Comparison of ENCODE assay signal across 8 mouse cellular contexts in genomic region chr11:70232546-70232945, GRCm38 (mm10). TPM values are rescaled to one million over a fixed set of nuclear protein-coding genes. Genes with fewer than 3 reads are reported as not detected.
DNase-seq lines count a peak whose midpoint lies in the region; ATAC-seq and TF ChIP-seq lines count a peak whose summit lies in the region.

No protein-coding gene starts in this region.

- H3K4me3 ChIP-seq in liver, adult 2 months (ENCODE audit: insufficient read depth, low read depth, low read length), result peak overlapping the region; percentile 67
- peak overlapping the region; percentile 31 for H3K4me3 ChIP-seq in forebrain, embryonic 13.5 days
- H3K4me3 ChIP-seq in hindbrain, postnatal 0 days (ENCODE audit: low read length), result peak overlapping the region; percentile 42
- peak overlapping the region; percentile 37 for H3K4me3 ChIP-seq in lung, postnatal 0 days (ENCODE audit: low read depth, low read length)

- H3K79me2 ChIP-seq in liver, adult 2 months (ENCODE audit: control insufficient read depth, insufficient read depth, low read length), result no peaks in the 10 kb centered on the region

- peak overlapping the region; percentile 50 for H3K27ac ChIP-seq in liver, adult 2 months (replicated peaks; ENCODE audit: insufficient read depth, low read depth, low read length)
- H3K27ac ChIP-seq in forebrain, embryonic 13.5 days, result no peak overlapping the region
- no peak overlapping the region for H3K27ac ChIP-seq in hindbrain, postnatal 0 days
- peak overlapping the region; percentile 79 for H3K27ac ChIP-seq in lung, postnatal 0 days (ENCODE audit: low read length)

- no peak for TF ChIP-seq EP300 in lung, postnatal 0 days (IDR thresholded peaks at IDR 0.05)

- no peak for DNase-seq in liver, adult 2 months (ENCODE audit: extremely low read depth, low read depth, low spot score)
- no peak for DNase-seq in liver
- peak; percentile 27 to 62 for DNase-seq in adrenal gland, postnatal 36 days
- DNase-seq in hindbrain, postnatal 0 days (ENCODE audit: low spot score), result peak; percentile 68
- DNase-seq in lung, postnatal 0 days (ENCODE audit: low spot score), result peak; percentile 71
- DNase-seq in urinary bladder, postnatal 36 days (ENCODE audit: low spot score in 2 of 2), result no peak

- TF ChIP-seq POLR2A in liver, adult 2 months (IDR thresholded peaks at IDR 0.05; ENCODE audit: extremely low read depth, insufficient read depth, low read length), result no peak

- no peak for ATAC-seq in forebrain, embryonic 13.5 days
- 0 out of 2 replicates have a peak, but pooled peaks have one; percentile 4 for ATAC-seq in hindbrain, postnatal 0 days
- ATAC-seq in lung, postnatal 0 days, result no peak
- ATAC-seq in granulocyte monocyte progenitor cell, adult 5-6 weeks (replicated peaks; ENCODE audit: poor library complexity, severe bottlenecking), result no peak

- no peaks in the 10 kb centered on the region for H3K9me3 ChIP-seq in forebrain, embryonic 13.5 days (replicated peaks)
- no peaks in the 10 kb centered on the region for H3K9me3 ChIP-seq in hindbrain, postnatal 0 days (ENCODE audit: low read length)
- no peaks in the 10 kb centered on the region for H3K9me3 ChIP-seq in lung, postnatal 0 days (ENCODE audit: low read length)

- H3K9ac ChIP-seq in liver, adult 2 months (ENCODE audit: low read depth, low read length), result peak overlapping the region; percentile 69
- peak overlapping the region; percentile 65 for H3K9ac ChIP-seq in forebrain, embryonic 13.5 days
- H3K9ac ChIP-seq in hindbrain, postnatal 0 days (replicated peaks; ENCODE audit: low read length), result peak overlapping the region; percentile 61
- H3K9ac ChIP-seq in lung, postnatal 0 days (replicated peaks; ENCODE audit: low read depth), result peak overlapping the region; percentile 58

- no peaks in the 10 kb centered on the region for H3K27me3 ChIP-seq in liver, adult 2 months (ENCODE audit: control insufficient read depth, insufficient read depth, low read length)
- H3K27me3 ChIP-seq in forebrain, embryonic 13.5 days, result peaks cover 35% of the 10 kb centered on the region
- 0 out of 2 replicates have a peak, but pooled peaks cover 6% of the 10 kb centered on the region for H3K27me3 ChIP-seq in hindbrain, postnatal 0 days (ENCODE audit: insufficient read depth, low read length)
- peaks cover 11% of the 10 kb centered on the region; the same call in 1 of the 2 replicates for H3K27me3 ChIP-seq in lung, postnatal 0 days (replicated peaks; ENCODE audit: insufficient read depth, low read length)

- H3K4me1 ChIP-seq in liver, adult 2 months (ENCODE audit: control insufficient read depth, insufficient read depth, low read length), result peaks cover 4% of the 10 kb centered on the region
- peaks cover 48% of the 10 kb centered on the region for H3K4me1 ChIP-seq in forebrain, embryonic 13.5 days
- H3K4me1 ChIP-seq in hindbrain, postnatal 0 days (ENCODE audit: insufficient read depth, low read length), result peaks cover 10% of the 10 kb centered on the region
- peaks cover 16% of the 10 kb centered on the region for H3K4me1 ChIP-seq in lung, postnatal 0 days (ENCODE audit: insufficient read depth, low read depth, low read length)

- 14% methylated on average over 10 of the region's 10 CpGs for WGBS in liver, adult 2 months
- WGBS in forebrain, embryonic 13.5 days, result 9% methylated on average over 10 of the region's 10 CpGs
- WGBS in hindbrain, postnatal 0 days, result 5% methylated on average over 10 of the region's 10 CpGs
- WGBS in lung, postnatal 0 days, result 11% methylated on average over 9 of the region's 10 CpGs

- no peak for TF ChIP-seq CTCF in liver, adult 2 months (IDR thresholded peaks at IDR 0.05; ENCODE audit: low read depth, low read length)
- TF ChIP-seq CTCF in hindbrain, postnatal 0 days (IDR thresholded peaks at IDR 0.05; ENCODE audit: low read depth), result no peak
- no peak for TF ChIP-seq CTCF in lung, postnatal 0 days (IDR thresholded peaks at IDR 0.05)

- no peaks in the 10 kb centered on the region for H3K36me3 ChIP-seq in liver, adult 2 months (ENCODE audit: control insufficient read depth, insufficient read depth, low read length)
- H3K36me3 ChIP-seq in forebrain, embryonic 13.5 days (ENCODE audit: poor library complexity, severe bottlenecking), result peaks cover 20% of the 10 kb centered on the region
- H3K36me3 ChIP-seq in hindbrain, postnatal 0 days (ENCODE audit: insufficient read depth, low read length), result peaks cover 14% of the 10 kb centered on the region; the same call in 1 of the 2 replicates
- H3K36me3 ChIP-seq in lung, postnatal 0 days (ENCODE audit: insufficient read depth, low read length), result no peaks in the 10 kb centered on the region

- peak overlapping the region; percentile 60 for H3K4me2 ChIP-seq in forebrain, embryonic 13.5 days
- H3K4me2 ChIP-seq in hindbrain, postnatal 0 days (ENCODE audit: low read depth, low read length), result peak overlapping the region; percentile 61
- H3K4me2 ChIP-seq in lung, postnatal 0 days (replicated peaks; ENCODE audit: low read depth, low read length), result peak overlapping the region; percentile 57

RNA-seq across cellular contexts. Expression of gene Bcl6b, which starts 2.9 kb away (rescaled TPM):
- 0.74 and 0.81 TPM in 2 replicates for total RNA-seq in liver, adult 2 months (2014; rRNA removed)
- polyA plus RNA-seq in liver, adult 2 months (2012; rRNA removed), result 0.56 and 1.3 TPM in 2 replicates
- total RNA-seq in adrenal gland, postnatal 36 days (2021), result 10 to 100 TPM; 10.7 to 18.9 TPM
- 4.3 and 4.7 TPM in 2 replicates for polyA plus RNA-seq in forebrain, embryonic 13.5 days (2015; fragmentation: Nextera tagmentation; extraction: Ambion mirVana)
- total RNA-seq in hindbrain, postnatal 0 days (2014; rRNA removed), result 4.9 and 5.0 TPM in 2 replicates
- polyA plus RNA-seq in hindbrain, postnatal 0 days (2015; fragmentation: Nextera tagmentation; extraction: Ambion mirVana), result 2.4 and 2.7 TPM in 2 replicates
- polyA plus RNA-seq in lung, postnatal 0 days (2015; fragmentation: Nextera tagmentation; extraction: Ambion mirVana), result 19.2 and 31.6 TPM in 2 replicates
- total RNA-seq in granulocyte monocyte progenitor cell, adult 5-6 weeks (2014; fragmentation: Nextera tagmentation), result not detected in 2 replicates
- total RNA-seq in granulocyte monocyte progenitor cell, adult 5-6 weeks (2017), result 0.13 TPM in 1 of 2 replicates, not detected in the other

RNA-seq across cellular contexts. Expression of gene 0610010K14Rik, which starts 5.2 kb away (rescaled TPM):
- total RNA-seq in liver, adult 2 months (2014; rRNA removed), result 6.5 and 9.9 TPM in 2 replicates
- polyA plus RNA-seq in liver, adult 2 months (2012; rRNA removed), result 30.6 and 34.0 TPM in 2 replicates
- total RNA-seq in adrenal gland, postnatal 36 days (2021), result 10 to 100 TPM; 38.6 to 61.4 TPM
- polyA plus RNA-seq in forebrain, embryonic 13.5 days (2015; fragmentation: Nextera tagmentation; extraction: Ambion mirVana), result 226 and 229 TPM in 2 replicates
- 61.6 and 96.0 TPM in 2 replicates for total RNA-seq in hindbrain, postnatal 0 days (2014; rRNA removed)
- 172 and 185 TPM in 2 replicates for polyA plus RNA-seq in hindbrain, postnatal 0 days (2015; fragmentation: Nextera tagmentation; extraction: Ambion mirVana)
- 115 and 118 TPM in 2 replicates for polyA plus RNA-seq in lung, postnatal 0 days (2015; fragmentation: Nextera tagmentation; extraction: Ambion mirVana)
- total RNA-seq in granulocyte monocyte progenitor cell, adult 5-6 weeks (2014; fragmentation: Nextera tagmentation), result 78.5 and 112 TPM in 2 replicates
- total RNA-seq in granulocyte monocyte progenitor cell, adult 5-6 weeks (2017), result 36.9 and 44.2 TPM in 2 replicates

RNA-seq across cellular contexts. Expression of gene Gm21988, which starts 7.1 kb away (rescaled TPM):
- total RNA-seq in liver, adult 2 months (2014; rRNA removed), result 0.28 and 1.5 TPM in 2 replicates
- polyA plus RNA-seq in liver, adult 2 months (2012; rRNA removed), result 5.8 and 6.8 TPM in 2 replicates
- 1 to 10 TPM; 4.9 to 7.3 TPM for total RNA-seq in adrenal gland, postnatal 36 days (2021)
- 10.7 and 12.1 TPM in 2 replicates for polyA plus RNA-seq in forebrain, embryonic 13.5 days (2015; fragmentation: Nextera tagmentation; extraction: Ambion mirVana)
- 1.9 and 2.8 TPM in 2 replicates for total RNA-seq in hindbrain, postnatal 0 days (2014; rRNA removed)
- 14.2 and 15.2 TPM in 2 replicates for polyA plus RNA-seq in hindbrain, postnatal 0 days (2015; fragmentation: Nextera tagmentation; extraction: Ambion mirVana)
- 11.0 and 15.3 TPM in 2 replicates for polyA plus RNA-seq in lung, postnatal 0 days (2015; fragmentation: Nextera tagmentation; extraction: Ambion mirVana)
- total RNA-seq in granulocyte monocyte progenitor cell, adult 5-6 weeks (2014; fragmentation: Nextera tagmentation), result 4.7 and 4.8 TPM in 2 replicates
- total RNA-seq in granulocyte monocyte progenitor cell, adult 5-6 weeks (2017), result 0.57 TPM in 1 of 2 replicates, not detected in the other

RNA-seq across cellular contexts. Expression of gene Rnasek, which starts 7.1 kb away (rescaled TPM):
- 7.7 and 9.3 TPM in 2 replicates for total RNA-seq in liver, adult 2 months (2014; rRNA removed)
- 158 and 176 TPM in 2 replicates for polyA plus RNA-seq in liver, adult 2 months (2012; rRNA removed)
- 100 to 1,000 TPM; 224 to 245 TPM for total RNA-seq in adrenal gland, postnatal 36 days (2021)
- polyA plus RNA-seq in forebrain, embryonic 13.5 days (2015; fragmentation: Nextera tagmentation; extraction: Ambion mirVana), result 227 and 236 TPM in 2 replicates
- 85.4 and 88.6 TPM in 2 replicates for total RNA-seq in hindbrain, postnatal 0 days (2014; rRNA removed)
- 597 and 610 TPM in 2 replicates for polyA plus RNA-seq in hindbrain, postnatal 0 days (2015; fragmentation: Nextera tagmentation; extraction: Ambion mirVana)
- polyA plus RNA-seq in lung, postnatal 0 days (2015; fragmentation: Nextera tagmentation; extraction: Ambion mirVana), result 462 and 484 TPM in 2 replicates
- 116 and 161 TPM in 2 replicates for total RNA-seq in granulocyte monocyte progenitor cell, adult 5-6 weeks (2014; fragmentation: Nextera tagmentation)
- 31.2 and 31.3 TPM in 2 replicates for total RNA-seq in granulocyte monocyte progenitor cell, adult 5-6 weeks (2017)

RNA-seq across cellular contexts. Expression of gene Slc16a13, which starts 11.7 kb away (rescaled TPM):
- total RNA-seq in liver, adult 2 months (2014; rRNA removed), result 0.47 and 1.3 TPM in 2 replicates
- 1.7 and 3.3 TPM in 2 replicates for polyA plus RNA-seq in liver, adult 2 months (2012; rRNA removed)
- 1 to 10 TPM; 2.7 to 3.0 TPM for total RNA-seq in adrenal gland, postnatal 36 days (2021)
- 13.4 and 14.8 TPM in 2 replicates for polyA plus RNA-seq in forebrain, embryonic 13.5 days (2015; fragmentation: Nextera tagmentation; extraction: Ambion mirVana)
- 15.3 and 17.2 TPM in 2 replicates for total RNA-seq in hindbrain, postnatal 0 days (2014; rRNA removed)
- polyA plus RNA-seq in hindbrain, postnatal 0 days (2015; fragmentation: Nextera tagmentation; extraction: Ambion mirVana), result 9.4 and 10.8 TPM in 2 replicates
- polyA plus RNA-seq in lung, postnatal 0 days (2015; fragmentation: Nextera tagmentation; extraction: Ambion mirVana), result 4.5 and 6.0 TPM in 2 replicates
- total RNA-seq in granulocyte monocyte progenitor cell, adult 5-6 weeks (2014; fragmentation: Nextera tagmentation), result 7.1 and 7.9 TPM in 2 replicates
- total RNA-seq in granulocyte monocyte progenitor cell, adult 5-6 weeks (2017), result 9.8 TPM in 2 replicates

Comparison
In these comparisons a context has a peak if more than half of its experiments do, and no peak if none do; other contexts are left out.
1. DNase-seq: peak in adrenal gland, postnatal 36 days (2 of 2), hindbrain, postnatal 0 days (single experiment) and lung, postnatal 0 days (single experiment); none in liver, adult 2 months (single experiment), liver (single experiment) and urinary bladder, postnatal 36 days (0 of 2).
2. H3K27ac ChIP-seq: peak in liver, adult 2 months (single experiment) and lung, postnatal 0 days (single experiment); none in forebrain, embryonic 13.5 days (single experiment) and hindbrain, postnatal 0 days (single experiment).
3. Peak in every context shown above with its lines, with median percentiles within 50 percentile points of each other: H3K4me3 ChIP-seq, H3K9ac ChIP-seq and H3K4me2 ChIP-seq.